Mouse (Mus musculus) kidney, adult 2 months (tissue): ENCODE measurements around the gene Trappc3.

Experiments used
- CTCF ChIP-seq: fragments of 200-500 bp; conservative IDR thresholded peaks from 2 replicates; pipeline ENCODE4 v1.5.1; 2011; ENCODE audit warnings: low read depth, mild to moderate bottlenecking, control low read depth, low read length, moderate library complexity, mixed read lengths; ENCODE audit not compliant: insufficient read depth, insufficient read length
- POLR2A ChIP-seq: fragments of 200-500 bp; IDR thresholded peaks from one replicate; pipeline ENCODE4 v1.6.1; 2011; ENCODE audit warnings: low read depth, low read length, control low read depth

- TF ChIP-seq POLR2A (no peak), CTCF (no peak)
These were observed 24.3 kb upstream of the Trappc3 start for GRCm38 (mm10) chr4:126237721-126238242.
